Mouse (Mus musculus): ENCODE results near the gene Zfp408. TPM values are rescaled to one million over a fixed set of nuclear protein-coding genes. Genes with fewer than 3 reads are reported as not detected.

Gene Zfp408
- polyA plus RNA-seq, 1 experiment from 2014 or later, result 10.2 TPM

GRCm38 (mm10) chr2:91659657-91660056, 10.1 kb upstream of the Zfp408 start:
- H3K27me3 ChIP-seq (ENCODE audit: control insufficient read depth, insufficient read depth, low read length), result no peaks in the 10 kb centered on the region
- no peak for ATAC-seq (ENCODE audit: low FRiP score)
- no peaks in the 10 kb centered on the region for H3K4me1 ChIP-seq (replicated peaks; ENCODE audit: control insufficient read depth, insufficient read depth, low read length)

GRCm38 (mm10) chr2:91656774-91657173, 7.2 kb upstream of the Zfp408 start:
- no peaks in the 10 kb centered on the region for H3K9me3 ChIP-seq (ENCODE audit: control insufficient read depth, low read length)
- no peak for DNase-seq (ENCODE audit: low spot score)
- 76% methylated on average over 8 of the region's 8 CpGs for WGBS
- no peak overlapping the region for H3K4me3 ChIP-seq (ENCODE audit: low read depth, low read length)
- no peak overlapping the region for H3K4me2 ChIP-seq (replicated peaks; ENCODE audit: low read depth, low read length)
- no peaks in the 10 kb centered on the region for H3K4me1 ChIP-seq (replicated peaks; ENCODE audit: control insufficient read depth, insufficient read depth, low read length)
- no peak overlapping the region for H3K9ac ChIP-seq (ENCODE audit: low read depth, low read length)
- no peaks in the 10 kb centered on the region for H3K27me3 ChIP-seq (ENCODE audit: control insufficient read depth, insufficient read depth, low read length)
- ATAC-seq (ENCODE audit: low FRiP score), result no peak
- H3K36me3 ChIP-seq (ENCODE audit: control insufficient read depth, insufficient read depth, low read length), result peaks cover 4% of the 10 kb centered on the region; the same call in 1 of the 2 replicates
- no peak overlapping the region for H3K27ac ChIP-seq (ENCODE audit: low read depth, low read length)

More at GRCm38 (mm10) chr2:91659657-91660056, 10.1 kb upstream of the Zfp408 start:
- 95% methylated on average over 8 of the region's 8 CpGs for WGBS
- Histone ChIP-seq H3K27ac (ENCODE audit: low read depth, low read length) (no peak overlapping the region), H3K4me2 (replicated peaks; ENCODE audit: low read depth, low read length) (no peak overlapping the region), H3K36me3 (ENCODE audit: control insufficient read depth, insufficient read depth, low read length) (peaks cover 6% of the 10 kb centered on the region; the same call in 1 of the 2 replicates), H3K4me3 (ENCODE audit: low read depth, low read length) (no peak overlapping the region), H3K9me3 (ENCODE audit: control insufficient read depth, low read length) (no peaks in the 10 kb centered on the region), H3K9ac (ENCODE audit: low read depth, low read length) (no peak overlapping the region)
- DNase-seq (ENCODE audit: low spot score), result no peak

GRCm38 (mm10) chr2:91655827-91656226, 6.2 kb upstream of the Zfp408 start:
- Histone ChIP-seq H3K36me3 (ENCODE audit: control insufficient read depth, insufficient read depth, low read length) (peaks cover 4% of the 10 kb centered on the region; the same call in 1 of the 2 replicates), H3K4me3 (ENCODE audit: low read depth, low read length) (no peak overlapping the region), H3K9ac (ENCODE audit: low read depth, low read length) (no peak overlapping the region), H3K27ac (ENCODE audit: low read depth, low read length) (no peak overlapping the region), H3K4me1 (replicated peaks; ENCODE audit: control insufficient read depth, insufficient read depth, low read length) (0 out of 2 replicates have a peak, but pooled peaks cover 2% of the 10 kb centered on the region), H3K9me3 (ENCODE audit: control insufficient read depth, low read length) (no peaks in the 10 kb centered on the region), H3K27me3 (ENCODE audit: control insufficient read depth, insufficient read depth, low read length) (no peaks in the 10 kb centered on the region), H3K4me2 (replicated peaks; ENCODE audit: low read depth, low read length) (no peak overlapping the region)
- DNase-seq (ENCODE audit: low spot score) (no peak), ATAC-seq (ENCODE audit: low FRiP score) (no peak)
- WGBS, result 79% methylated on average over 6 of the region's 6 CpGs

- no peak for ATAC-seq (ENCODE audit: low FRiP score)
Observed at GRCm38 (mm10) chr2:91655388-91655787, 5.8 kb upstream of the Zfp408 start.

GRCm38 (mm10) chr2:91652863-91653262, 3.3 kb upstream of the Zfp408 start:
- no peak for DNase-seq (ENCODE audit: low spot score)
- WGBS, result 57% methylated on average over 6 of the region's 6 CpGs
- 0 out of 2 replicates have a peak, but pooled peaks cover 2% of the 10 kb centered on the region for H3K4me1 ChIP-seq (replicated peaks; ENCODE audit: control insufficient read depth, insufficient read depth, low read length)
- H3K27me3 ChIP-seq (ENCODE audit: control insufficient read depth, insufficient read depth, low read length), result no peaks in the 10 kb centered on the region
- H3K4me2 ChIP-seq (replicated peaks; ENCODE audit: low read depth, low read length), result no peak overlapping the region
- H3K36me3 ChIP-seq (ENCODE audit: control insufficient read depth, insufficient read depth, low read length), result peaks cover 4% of the 10 kb centered on the region; the same call in 1 of the 2 replicates
- H3K27ac ChIP-seq (ENCODE audit: low read depth, low read length), result no peak overlapping the region
- no peak overlapping the region for H3K9ac ChIP-seq (ENCODE audit: low read depth, low read length)
- H3K4me3 ChIP-seq (ENCODE audit: low read depth, low read length), result no peak overlapping the region
- no peak for ATAC-seq (ENCODE audit: low FRiP score)
- H3K9me3 ChIP-seq (ENCODE audit: control insufficient read depth, low read length), result no peaks in the 10 kb centered on the region

More at GRCm38 (mm10) chr2:91655388-91655787, 5.8 kb upstream of the Zfp408 start:
- Histone ChIP-seq H3K27ac (ENCODE audit: low read depth, low read length) (no peak overlapping the region), H3K9ac (ENCODE audit: low read depth, low read length) (no peak overlapping the region), H3K27me3 (ENCODE audit: control insufficient read depth, insufficient read depth, low read length) (no peaks in the 10 kb centered on the region), H3K4me3 (ENCODE audit: low read depth, low read length) (no peak overlapping the region), H3K4me1 (replicated peaks; ENCODE audit: control insufficient read depth, insufficient read depth, low read length) (0 out of 2 replicates have a peak, but pooled peaks cover 2% of the 10 kb centered on the region), H3K36me3 (ENCODE audit: control insufficient read depth, insufficient read depth, low read length) (peaks cover 4% of the 10 kb centered on the region; the same call in 1 of the 2 replicates), H3K4me2 (replicated peaks; ENCODE audit: low read depth, low read length) (no peak overlapping the region), H3K9me3 (ENCODE audit: control insufficient read depth, low read length) (no peaks in the 10 kb centered on the region)
- no peak for DNase-seq (ENCODE audit: low spot score)
- 96% methylated on average over 5 of the region's 5 CpGs for WGBS

- no peak overlapping the region for H3K4me3 ChIP-seq (ENCODE audit: low read depth, low read length)
- DNase-seq (ENCODE audit: low spot score), result no peak
- no peaks in the 10 kb centered on the region for H3K9me3 ChIP-seq (ENCODE audit: control insufficient read depth, low read length)
- H3K36me3 ChIP-seq (ENCODE audit: control insufficient read depth, insufficient read depth, low read length), result peaks cover under 1% of the 10 kb centered on the region; the same call in 1 of the 2 replicates
- H3K27me3 ChIP-seq (ENCODE audit: control insufficient read depth, insufficient read depth, low read length), result no peaks in the 10 kb centered on the region
- H3K9ac ChIP-seq (ENCODE audit: low read depth, low read length), result no peak overlapping the region
- H3K4me2 ChIP-seq (replicated peaks; ENCODE audit: low read depth, low read length), result no peak overlapping the region
- WGBS, result 90% methylated on average over 14 of the region's 14 CpGs
- H3K27ac ChIP-seq (ENCODE audit: low read depth, low read length), result no peak overlapping the region
- 0 out of 2 replicates have a peak, but pooled peaks cover 2% of the 10 kb centered on the region for H3K4me1 ChIP-seq (replicated peaks; ENCODE audit: control insufficient read depth, insufficient read depth, low read length)
- ATAC-seq (ENCODE audit: low FRiP score), result no peak
Observed at GRCm38 (mm10) chr2:91651458-91652258, 2.1 kb upstream of the Zfp408 start.

- Histone ChIP-seq H3K4me3 (ENCODE audit: low read depth, low read length) (peak overlapping the region; percentile 75), H3K4me1 (replicated peaks; ENCODE audit: control insufficient read depth, insufficient read depth, low read length) (0 out of 2 replicates have a peak, but pooled peaks cover 2% of the 10 kb centered on the region), H3K27me3 (ENCODE audit: control insufficient read depth, insufficient read depth, low read length) (no peaks in the 10 kb centered on the region), H3K27ac (ENCODE audit: low read depth, low read length) (no peak overlapping the region), H3K4me2 (replicated peaks; ENCODE audit: low read depth, low read length) (peak overlapping the region; percentile 97), H3K9me3 (ENCODE audit: control insufficient read depth, low read length) (no peaks in the 10 kb centered on the region), H3K36me3 (ENCODE audit: control insufficient read depth, insufficient read depth, low read length) (peaks cover 7% of the 10 kb centered on the region), H3K9ac (ENCODE audit: low read depth, low read length) (peak overlapping the region; percentile 54)
- peak; percentile 65; the same call in 1 of the 2 replicates for ATAC-seq (ENCODE audit: low FRiP score)
- 18% methylated on average over 16 of the region's 16 CpGs for WGBS
- no peak for DNase-seq (ENCODE audit: low spot score)
Observed at GRCm38 (mm10) chr2:91650360-91650995, 887 bp upstream of the Zfp408 start.

- whole genome bisulfite sequencing, result 5% methylated on average over 15 of the region's 15 CpGs
- Histone ChIP-seq H3K4me2 (replicated peaks; ENCODE audit: low read depth, low read length) (peak overlapping the region; percentile 97), H3K9ac (ENCODE audit: low read depth, low read length) (peak overlapping the region; percentile 91), H3K4me1 (replicated peaks; ENCODE audit: control insufficient read depth, insufficient read depth, low read length) (0 out of 2 replicates have a peak, but pooled peaks cover 2% of the 10 kb centered on the region), H3K36me3 (ENCODE audit: control insufficient read depth, insufficient read depth, low read length) (peaks cover 15% of the 10 kb centered on the region), H3K27me3 (ENCODE audit: control insufficient read depth, insufficient read depth, low read length) (no peaks in the 10 kb centered on the region), H3K9me3 (ENCODE audit: control insufficient read depth, low read length) (no peaks in the 10 kb centered on the region), H3K4me3 (ENCODE audit: low read depth, low read length) (peak overlapping the region; percentile 75), H3K27ac (ENCODE audit: low read depth, low read length) (peak overlapping the region; percentile 78)
- ATAC-seq (ENCODE audit: low FRiP score), result peak; percentile 28; the same call in 1 of the 2 replicates
- DNase-seq (ENCODE audit: low spot score), result no peak
Observed at GRCm38 (mm10) chr2:91649152-91649551, 439 bp downstream of the Zfp408 start.

All from hindbrain, embryonic 11.5 days (tissue).